Mouse (Mus musculus) adrenal gland, postnatal 4 days (tissue): ENCODE measurements around the gene Vegfb. TPM values are rescaled to one million over a fixed set of nuclear protein-coding genes. Genes with fewer than 3 reads are reported as not detected.
A peak's percentile ranks its signal among the peaks of the same experiment; 100 is the strongest.
"Not testable (repeated sequence)": the region's sequence is repeated elsewhere in the genome, so short reads cannot be mapped to it uniquely, and the experiment has no call there.

ENCODE experiments used
- DNase-seq, 2 experiments: peaks; one replicate each; pipeline ENCODE4 v3.0.0; 2021 to 2022; ENCODE audit warnings: low spot score in 2 of 2, mixed read lengths in 2 of 2
- total RNA-seq, 2 experiments: library from RNA; stranded (reverse); gene quantifications; 2 replicates each; pipeline ENCODE4 v1.2.3; 2021

Vegfb gene
- total RNA-seq, 2 experiments from 2014 or later = 88.6 to 89.2 TPM

- DNase-seq = no peak
Observed at GRCm38 (mm10) chr19:6993011-6993770, 5.7 kb upstream of the Vegfb start.

GRCm38 (mm10) chr19:6992011-6992858 lies 4.8 kb upstream of the Vegfb start, which contains the start of gene Dnajc4:
TSS of gene Dnajc4 (minus strand) at chr19:6992572.
- DNase-seq = peak; percentile 89 to 97

GRCm38 (mm10) chr19:6991166-6991565 lies 3.7 kb upstream of the Vegfb start:
- DNase-seq = not testable (repeated sequence)

- no peak for DNase-seq
Observed at GRCm38 (mm10) chr19:6990712-6991111, 3.3 kb upstream of the Vegfb start.

GRCm38 (mm10) chr19:6989251-6989650 lies 1.8 kb upstream of the Vegfb start:
- DNase-seq = no peak

- DNase-seq = no peak
Observed at GRCm38 (mm10) chr19:6987904-6988285, 444 bp upstream of the Vegfb start.

- DNase-seq = no peak
Observed at GRCm38 (mm10) chr19:6985951-6986708, 1.3 kb downstream of the Vegfb start.

GRCm38 (mm10) chr19:6985300-6985699 lies 2.2 kb downstream of the Vegfb start:
- DNase-seq = no peak

- no peak for DNase-seq
Observed at GRCm38 (mm10) chr19:6983621-6984020, 3.8 kb downstream of the Vegfb start.

- DNase-seq = no peak
Observed at GRCm38 (mm10) chr19:6981465-6981864, 6.0 kb downstream of the Vegfb start.

- DNase-seq = peak; percentile 88 to 99
Observed at GRCm38 (mm10) chr19:6980381-6981093, 6.9 kb downstream of the Vegfb start, which contains the start of gene Fkbp2. TSS of gene Fkbp2 (minus strand) at chr19:6980501.

GRCm38 (mm10) chr19:6979486-6980380 lies 7.7 kb downstream of the Vegfb start:
- DNase-seq = peak; percentile 99 to 100

- DNase-seq = no peak
Observed at GRCm38 (mm10) chr19:6979001-6979479, 8.4 kb downstream of the Vegfb start.

- DNase-seq = no peak
Observed at GRCm38 (mm10) chr19:6978639-6978974, 8.8 kb downstream of the Vegfb start.

- no peak for DNase-seq
Observed at GRCm38 (mm10) chr19:6977759-6978638, 9.5 kb downstream of the Vegfb start.

- peak in 1 of 2 experiments; percentile 52 for DNase-seq
Observed at GRCm38 (mm10) chr19:6975537-6976521, 11.6 kb downstream of the Vegfb start, which contains the start of gene Plcb3. TSS of gene Plcb3 (minus strand) at chr19:6976470.
